Mouse (Mus musculus) cortical plate, adult 2 months (tissue): ENCODE measurements around the gene Dbn1. TPM values are rescaled to one million over a fixed set of nuclear protein-coding genes. Genes with fewer than 3 reads are reported as not detected.

ENCODE experiments used
- H3K27ac ChIP-seq: fragments of 200-500 bp; 2 replicates; pipeline ENCODE4 v1.5.1; 2012; ENCODE audit warnings: low read length, control low read depth, inconsistent platforms; ENCODE audit not compliant: insufficient read depth
- H3K4me1 ChIP-seq: fragments of 200-500 bp; 2 replicates; pipeline ENCODE4 v1.6.1; 2011; ENCODE audit warnings: low read length; ENCODE audit not compliant: control insufficient read depth, insufficient read depth
- H3K4me3 ChIP-seq: fragments of 200-500 bp; 2 replicates; pipeline ENCODE4 v1.5.1; 2011; ENCODE audit warnings: mild to moderate bottlenecking, low read length, control low read depth; ENCODE audit not compliant: insufficient read depth
- CTCF ChIP-seq: fragments of 200-500 bp; IDR thresholded peaks from 2 replicates; pipeline ENCODE4 v1.5.1; 2011; ENCODE audit warnings: mild to moderate bottlenecking, control low read depth, low read length; ENCODE audit not compliant: insufficient read depth; ENCODE audit errors: extremely low read depth
- POLR2A ChIP-seq: fragments of 200-500 bp; IDR thresholded peaks from 2 replicates; pipeline ENCODE4 v1.6.1; 2011; ENCODE audit warnings: mild to moderate bottlenecking, low read length, control low read depth; ENCODE audit not compliant: insufficient read depth; ENCODE audit errors: extremely low read depth
- polyA plus RNA-seq: library from polyadenylated mRNA; depleted of rRNA; stranded (reverse); fragments of >200 nt; gene quantifications from 2 replicates; pipeline ENCODE4 v1.2.3, GENCODE M21; 2012

Dbn1 gene
- polyA plus RNA-seq, 1 experiment = 336 TPM

DNA sequence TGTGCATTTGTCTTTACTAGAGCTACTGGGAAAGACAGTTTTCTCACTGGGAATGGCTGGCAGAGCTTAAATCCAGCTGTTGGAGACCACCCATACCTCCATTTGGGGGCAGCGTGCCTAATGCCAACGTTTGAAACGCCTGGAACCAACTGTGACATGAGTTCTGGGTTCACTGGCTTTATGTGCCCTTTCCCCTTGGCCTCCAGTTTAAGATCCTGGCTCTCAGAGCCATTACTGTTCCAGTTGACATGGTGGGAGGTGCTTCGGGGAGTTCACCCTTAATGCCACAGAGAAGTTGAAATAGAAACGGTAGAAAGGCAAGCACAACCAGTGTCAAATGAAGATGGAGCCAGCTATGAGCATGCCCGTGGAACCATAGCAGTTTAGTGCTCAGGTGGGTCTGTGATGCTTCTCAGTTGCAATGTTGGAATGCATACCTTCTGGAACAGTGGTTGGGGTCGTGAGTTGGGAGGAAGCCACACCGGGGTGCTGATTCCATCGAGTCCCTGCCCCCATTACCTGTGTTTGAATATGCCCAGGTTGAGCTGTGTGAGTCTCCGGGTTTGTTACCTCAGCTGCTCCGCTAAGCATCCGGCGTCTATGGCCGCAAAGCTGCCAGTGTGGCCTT lies 24.4 kb downstream of the Dbn1 start:
- Histone ChIP-seq H3K27ac (peak overlapping the region; percentile 79), H3K4me3 (peak overlapping the region; percentile 85), H3K4me1 (peaks cover 8% of the 10 kb centered on the region)
- no peak for TF ChIP-seq POLR2A
- no peak for TF ChIP-seq CTCF

DNA sequence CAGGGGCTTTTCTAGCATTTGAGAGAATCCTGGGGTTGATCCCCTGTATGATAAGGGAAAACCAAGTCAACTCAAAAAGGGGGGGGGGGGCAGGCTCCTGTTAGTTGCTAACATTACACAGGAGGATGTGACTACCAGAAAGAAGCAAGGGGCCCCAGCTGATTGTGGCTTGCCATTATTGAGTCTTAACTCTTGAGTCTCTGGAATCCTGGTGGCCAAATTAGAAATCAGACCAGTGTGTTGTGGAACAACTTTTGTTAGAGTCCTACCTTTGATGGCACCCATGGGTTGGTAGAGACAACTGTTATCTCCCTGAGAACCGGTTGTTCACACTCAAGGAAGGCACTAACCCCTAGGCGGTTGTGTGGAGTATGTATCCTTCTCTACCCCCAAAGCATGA lies 24.9 kb downstream of the Dbn1 start:
- TF ChIP-seq POLR2A = no peak
- no peak for TF ChIP-seq CTCF
- H3K4me1 ChIP-seq = peaks cover 5% of the 10 kb centered on the region
- H3K4me3 ChIP-seq = no peak overlapping the region
- no peak overlapping the region for H3K27ac ChIP-seq

- TF ChIP-seq CTCF (no peak), POLR2A (no peak)
- Histone ChIP-seq H3K4me3 (no peak overlapping the region), H3K4me1 (peaks cover 2% of the 10 kb centered on the region; the same call in 1 of the 2 replicates), H3K27ac (no peak overlapping the region)
Measured at GRCm38 (mm10) chr13:55451785-55452549, 35.9 kb downstream of the Dbn1 start.

- no peak overlapping the region for H3K4me3 ChIP-seq
- peaks cover 2% of the 10 kb centered on the region; the same call in 1 of the 2 replicates for H3K4me1 ChIP-seq
- H3K27ac ChIP-seq = no peak overlapping the region
- TF ChIP-seq POLR2A (no peak), CTCF (no peak)
Measured at GRCm38 (mm10) chr13:55451296-55451695, 36.6 kb downstream of the Dbn1 start.

DNA sequence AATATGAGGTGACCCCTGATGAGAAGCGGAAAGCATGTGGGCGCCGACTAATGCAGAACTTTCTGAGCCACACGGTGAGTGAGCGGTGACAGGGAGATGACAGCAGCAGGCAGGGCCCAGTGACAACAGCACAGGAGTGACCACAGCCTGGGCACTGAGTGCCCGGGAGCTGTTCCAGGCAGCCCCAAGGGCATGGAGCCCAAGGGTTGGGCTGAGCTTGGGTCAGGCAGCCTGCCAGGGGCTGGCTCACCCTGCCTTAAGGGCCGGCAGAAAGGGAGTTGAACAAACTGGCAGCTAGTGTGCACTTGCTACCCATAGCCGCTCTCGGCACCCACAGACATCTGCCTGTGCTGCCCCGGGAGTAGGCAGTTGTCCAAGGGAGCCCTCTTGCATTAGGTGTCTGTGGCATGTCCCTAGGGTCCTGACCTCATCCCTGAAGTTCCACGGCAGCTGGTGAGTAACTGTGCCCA lies 37.4 kb downstream of the Dbn1 start:
- Histone ChIP-seq H3K4me3 (no peak overlapping the region), H3K27ac (no peak overlapping the region), H3K4me1 (peaks cover 4% of the 10 kb centered on the region; the same call in 1 of the 2 replicates)
- no peak for TF ChIP-seq POLR2A
- no peak for TF ChIP-seq CTCF

- Histone ChIP-seq H3K27ac (no peak overlapping the region), H3K4me3 (no peak overlapping the region), H3K4me1 (peaks cover 4% of the 10 kb centered on the region; the same call in 1 of the 2 replicates)
- no peak for TF ChIP-seq CTCF
- no peak for TF ChIP-seq POLR2A
Measured at GRCm38 (mm10) chr13:55449679-55450441, 38.1 kb downstream of the Dbn1 start.

DNA sequence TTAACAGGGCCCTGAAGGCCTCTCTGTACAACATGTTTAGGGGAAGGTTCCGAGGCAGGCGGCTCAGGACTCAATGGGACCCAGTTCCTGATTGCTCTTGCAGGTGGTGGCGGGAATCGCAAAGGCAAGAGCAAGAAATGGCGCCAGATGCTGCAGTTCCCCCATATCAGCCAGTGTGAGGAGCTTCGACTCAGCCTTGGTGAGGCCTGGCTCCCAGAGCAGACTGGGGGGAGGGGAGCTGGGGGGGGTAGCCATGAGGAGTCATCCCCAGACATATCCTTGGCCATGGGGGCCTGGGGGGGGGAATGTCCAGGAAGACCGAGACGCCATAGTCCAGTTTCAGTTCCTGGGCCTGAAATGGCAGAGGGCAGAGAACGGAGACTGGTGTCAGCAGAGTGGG lies 38.7 kb downstream of the Dbn1 start:
- TF ChIP-seq POLR2A (no peak), CTCF (no peak)
- H3K27ac ChIP-seq = no peak overlapping the region
- H3K4me1 ChIP-seq = peaks cover 4% of the 10 kb centered on the region; the same call in 1 of the 2 replicates
- no peak overlapping the region for H3K4me3 ChIP-seq

DNA sequence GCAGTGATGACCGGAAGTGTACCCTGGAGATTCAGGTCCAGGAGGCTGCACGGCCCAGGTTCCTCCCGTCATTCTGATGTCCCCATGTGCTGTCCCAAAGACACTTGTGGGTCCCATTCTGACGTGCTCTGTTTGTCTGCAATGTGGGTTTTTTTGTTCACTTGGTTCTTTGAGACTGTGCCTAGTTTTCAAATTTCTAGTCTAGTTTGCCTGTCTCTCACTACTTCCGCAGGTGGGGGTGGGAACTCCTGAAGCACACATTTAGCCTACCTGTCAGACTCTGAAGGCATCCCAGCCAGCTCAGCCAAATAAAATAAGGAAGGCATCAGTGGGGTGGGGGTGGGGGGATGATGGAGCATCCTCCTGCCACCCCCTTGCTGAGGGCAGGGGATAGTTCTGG lies 39.8 kb downstream of the Dbn1 start:
- no peak overlapping the region for H3K4me3 ChIP-seq
- H3K27ac ChIP-seq = no peak overlapping the region
- peaks cover 5% of the 10 kb centered on the region for H3K4me1 ChIP-seq
- TF ChIP-seq CTCF = no peak
- TF ChIP-seq POLR2A = no peak

DNA sequence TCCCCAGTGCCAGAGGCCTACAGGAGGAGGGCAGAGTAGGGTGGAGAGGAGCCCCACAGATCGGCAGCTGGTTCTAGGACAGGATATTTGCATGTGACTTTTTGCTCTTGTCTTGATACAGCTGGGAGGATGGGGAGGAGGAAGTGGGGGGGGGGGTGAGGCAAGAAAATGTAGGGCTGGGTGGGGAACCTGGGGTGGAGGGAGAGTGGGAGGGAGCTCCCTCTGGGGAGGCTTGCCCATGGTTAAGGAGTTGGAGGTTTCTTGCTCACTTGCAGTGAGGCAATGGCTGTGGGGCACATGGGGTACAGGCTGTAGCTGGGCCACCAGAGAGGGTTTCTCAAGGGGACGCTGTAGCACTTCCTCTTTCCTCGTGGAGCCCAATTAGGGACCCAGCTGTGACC lies 40.4 kb downstream of the Dbn1 start:
- TF ChIP-seq CTCF = no peak
- TF ChIP-seq POLR2A = no peak
- H3K4me1 ChIP-seq = peaks cover 5% of the 10 kb centered on the region
- no peak overlapping the region for H3K27ac ChIP-seq
- H3K4me3 ChIP-seq = no peak overlapping the region
